Mouse (Mus musculus) intestine, embryonic 16.5 days (tissue): ENCODE measurements at regions not wholly inside any gene's neighbourhood (a gene's known extent, or its start where the extent isn't known, plus 50 kb on each side); places are given as distances from the start of the nearest gene placed in this dataset.

Experiments
- ATAC-seq: fragments of 200-750 bp; cut with Nextera tagmentation; 2 replicates; pipeline ENCODE4 v1.8.0; 2017; ENCODE audit warnings: moderate TSS enrichment, moderate library complexity
- H3K27ac ChIP-seq: fragments of 300-500 bp; sonication (generic); 2 replicates; pipeline ENCODE4 v1.5.1; 2014; ENCODE audit warnings: mild to moderate bottlenecking, low read length
- H3K27me3 ChIP-seq: fragments of 300-500 bp; sonication (generic); replicated peaks from 2 replicates; pipeline ENCODE4 v1.6.1; 2014; ENCODE audit warnings: low read length, control low read depth, mixed read lengths; ENCODE audit not compliant: control insufficient read depth, insufficient read depth
- H3K36me3 ChIP-seq: fragments of 300-500 bp; sonication (generic); 2 replicates; pipeline ENCODE4 v1.6.1; 2014; ENCODE audit warnings: low read length, control low read depth; ENCODE audit not compliant: control insufficient read depth, insufficient read depth
- H3K4me1 ChIP-seq: fragments of 300-500 bp; sonication (generic); 2 replicates; pipeline ENCODE4 v1.6.1; 2014; ENCODE audit warnings: low read length, control low read depth, mixed read lengths; ENCODE audit not compliant: control insufficient read depth, insufficient read depth
- H3K4me2 ChIP-seq: fragments of 300-500 bp; sonication (generic); 2 replicates; pipeline ENCODE4 v1.6.1; 2014; ENCODE audit warnings: low read depth, low read length, control low read depth
- H3K4me3 ChIP-seq: fragments of 300-500 bp; sonication (generic); 2 replicates; pipeline ENCODE4 v1.5.1; 2014; ENCODE audit warnings: mild to moderate bottlenecking, low read length
- H3K9ac ChIP-seq: fragments of 300-500 bp; sonication (generic); 2 replicates; pipeline ENCODE4 v1.6.1; 2014; ENCODE audit warnings: low read depth, low read length
- H3K9me3 ChIP-seq: fragments of 300-500 bp; sonication (generic); 2 replicates; pipeline ENCODE4 v1.6.1; 2016; ENCODE audit warnings: low read length, control low read depth; ENCODE audit not compliant: control insufficient read depth
- WGBS: fragments of 180-500 bp; shearing (Covaris S2); extraction: QIAGEN DNeasy Blood & Tissue Kit; methylation state at CpG from one replicate; pipeline ENCODE4 v1.1.7; 2014; 5-methylcytosine and 5-hydroxymethylcytosine counted together

GRCm38 (mm10) chr11:48377269-48377668, 388.5 kb upstream of the Sgcd start:
- Histone ChIP-seq H3K4me1 (no peaks in the 10 kb centered on the region), H3K4me3 (no peak overlapping the region)
- ATAC-seq = no peak

GRCm38 (mm10) chr11:48351349-48352023, 362.7 kb upstream of the Sgcd start:
- WGBS = 79% methylated on average over 4 of the region's 4 CpGs
- Histone ChIP-seq H3K9me3 (no peaks in the 10 kb centered on the region), H3K4me3 (no peak overlapping the region), H3K4me2 (no peak overlapping the region), H3K36me3 (no peaks in the 10 kb centered on the region), H3K9ac (no peak overlapping the region), H3K27me3 (no peaks in the 10 kb centered on the region), H3K4me1 (no peaks in the 10 kb centered on the region), H3K27ac (no peak overlapping the region)
- no peak for ATAC-seq

More at GRCm38 (mm10) chr11:48377269-48377668, 388.5 kb upstream of the Sgcd start:
- no peak overlapping the region for H3K4me2 ChIP-seq
- H3K9me3 ChIP-seq = no peaks in the 10 kb centered on the region
- H3K36me3 ChIP-seq = no peaks in the 10 kb centered on the region
- H3K27me3 ChIP-seq = no peaks in the 10 kb centered on the region
- no peak overlapping the region for H3K27ac ChIP-seq
- H3K9ac ChIP-seq = no peak overlapping the region

GRCm38 (mm10) chr11:48314500-48314899, 325.7 kb upstream of the Sgcd start:
- H3K4me2 ChIP-seq = no peak overlapping the region
- no peak overlapping the region for H3K27ac ChIP-seq
- no peaks in the 10 kb centered on the region for H3K27me3 ChIP-seq
- H3K4me1 ChIP-seq = no peaks in the 10 kb centered on the region
- no peak overlapping the region for H3K9ac ChIP-seq
- WGBS = 38% methylated on average over 1 of the region's 1 CpGs
- H3K36me3 ChIP-seq = no peaks in the 10 kb centered on the region
- no peak overlapping the region for H3K4me3 ChIP-seq
- no peaks in the 10 kb centered on the region for H3K9me3 ChIP-seq
- ATAC-seq = no peak

- no peaks in the 10 kb centered on the region for H3K9me3 ChIP-seq
- no peak for ATAC-seq
- no peak overlapping the region for H3K4me3 ChIP-seq
- no peaks in the 10 kb centered on the region for H3K36me3 ChIP-seq
- no peak overlapping the region for H3K4me2 ChIP-seq
- WGBS = 72% methylated on average over 3 of the region's 3 CpGs
- no peaks in the 10 kb centered on the region for H3K4me1 ChIP-seq
- no peak overlapping the region for H3K27ac ChIP-seq
- H3K27me3 ChIP-seq = no peaks in the 10 kb centered on the region
- H3K9ac ChIP-seq = no peak overlapping the region
Measured at GRCm38 (mm10) chr11:48295370-48295769, 306.6 kb upstream of the Sgcd start.

- WGBS = 65% methylated on average over 3 of the region's 3 CpGs
- Histone ChIP-seq H3K4me3 (no peak overlapping the region), H3K9ac (no peak overlapping the region), H3K4me1 (no peaks in the 10 kb centered on the region), H3K9me3 (no peaks in the 10 kb centered on the region), H3K27ac (no peak overlapping the region), H3K4me2 (no peak overlapping the region), H3K27me3 (no peaks in the 10 kb centered on the region), H3K36me3 (no peaks in the 10 kb centered on the region)
- no peak for ATAC-seq
Measured at GRCm38 (mm10) chr11:48262492-48262891, 273.7 kb upstream of the Sgcd start.

- no peaks in the 10 kb centered on the region for H3K4me1 ChIP-seq
- no peak overlapping the region for H3K9ac ChIP-seq
- 21% methylated on average over 1 of the region's 1 CpGs for WGBS
- no peaks in the 10 kb centered on the region for H3K9me3 ChIP-seq
- no peak overlapping the region for H3K27ac ChIP-seq
- H3K27me3 ChIP-seq = no peaks in the 10 kb centered on the region
- no peak for ATAC-seq
- no peak overlapping the region for H3K4me2 ChIP-seq
- H3K4me3 ChIP-seq = no peak overlapping the region
- H3K36me3 ChIP-seq = no peaks in the 10 kb centered on the region
Measured at GRCm38 (mm10) chr11:48261089-48261488, 272.3 kb upstream of the Sgcd start.

GRCm38 (mm10) chr11:48250678-48251317, 262.0 kb upstream of the Sgcd start:
- Histone ChIP-seq H3K4me3 (no peak overlapping the region), H3K4me1 (no peaks in the 10 kb centered on the region)
- WGBS = 67% methylated on average over 4 of the region's 4 CpGs

GRCm38 (mm10) chr11:48249315-48249714, 260.5 kb upstream of the Sgcd start:
- no peaks in the 10 kb centered on the region for H3K4me1 ChIP-seq
- no peak for ATAC-seq

More at GRCm38 (mm10) chr11:48250678-48251317, 262.0 kb upstream of the Sgcd start:
- no peaks in the 10 kb centered on the region for H3K36me3 ChIP-seq
- no peaks in the 10 kb centered on the region for H3K9me3 ChIP-seq
- H3K27me3 ChIP-seq = no peaks in the 10 kb centered on the region
- no peak overlapping the region for H3K27ac ChIP-seq
- no peak for ATAC-seq
- H3K4me2 ChIP-seq = no peak overlapping the region
- no peak overlapping the region for H3K9ac ChIP-seq

GRCm38 (mm10) chr11:48221156-48221555, 232.4 kb upstream of the Sgcd start:
- H3K27ac ChIP-seq = no peak overlapping the region
- H3K4me2 ChIP-seq = no peak overlapping the region
- WGBS = 79% methylated on average over 4 of the region's 4 CpGs

More at GRCm38 (mm10) chr11:48249315-48249714, 260.5 kb upstream of the Sgcd start:
- Histone ChIP-seq H3K36me3 (no peaks in the 10 kb centered on the region), H3K9me3 (no peaks in the 10 kb centered on the region), H3K9ac (no peak overlapping the region), H3K27me3 (no peaks in the 10 kb centered on the region), H3K4me2 (no peak overlapping the region), H3K27ac (no peak overlapping the region), H3K4me3 (no peak overlapping the region)
- 33% methylated on average over 1 of the region's 1 CpGs for WGBS

More at GRCm38 (mm10) chr11:48221156-48221555, 232.4 kb upstream of the Sgcd start:
- ATAC-seq = no peak
- Histone ChIP-seq H3K36me3 (no peaks in the 10 kb centered on the region), H3K27me3 (no peaks in the 10 kb centered on the region), H3K4me3 (no peak overlapping the region), H3K4me1 (no peaks in the 10 kb centered on the region), H3K9me3 (no peaks in the 10 kb centered on the region), H3K9ac (no peak overlapping the region)
